Mouse (Mus musculus) ES-Bruce4 (cell line): ENCODE measurements at regions not wholly inside any gene's neighbourhood (a gene's known extent, or its start where the extent isn't known, plus 50 kb on each side); places are given as distances from the start of the nearest gene placed in this dataset.

Experiments used
- CTCF ChIP-seq: IDR thresholded peaks from one replicate; pipeline ENCODE4 v1.8.1; 2011; ENCODE audit warnings: low read depth, low read length
- EP300 ChIP-seq: IDR thresholded peaks from 2 replicates; pipeline ENCODE4 v1.6.1; 2011; ENCODE audit warnings: low read depth, low read length; ENCODE audit not compliant: insufficient read depth
- POLR2A ChIP-seq: IDR thresholded peaks from one replicate; pipeline ENCODE4 v1.8.1; 2011; ENCODE audit warnings: low read length; ENCODE audit not compliant: insufficient read depth

- TF ChIP-seq EP300 (no peak), POLR2A (no peak), CTCF (no peak)
Measured at GRCm38 (mm10) chr16:74649207-74649606, 237.6 kb upstream of the Robo2 start.
